Mouse (Mus musculus): Measurements from ENCODE around the gene Kcne1. TPM values are rescaled to one million over a fixed set of nuclear protein-coding genes. Genes with fewer than 3 reads are reported as not detected.

Kcne1 gene
- total RNA-seq, 1 experiment, result not detected

GRCm38 (mm10) chr16:92327911-92328310 lies 31.4 kb downstream of the Kcne1 start:
- H3K9ac ChIP-seq (ENCODE audit: insufficient read depth, low read depth, low read length, poor library complexity, severe bottlenecking), result no peak overlapping the region
- in situ Hi-C loops (cut with MboI; ENCODE audit: low sequenced_read_pairs in 2 of 2, unreplicated experiment in 2 of 2), result no loop called here

GRCm38 (mm10) chr16:92325062-92325406 lies 34.2 kb downstream of the Kcne1 start:
- Histone ChIP-seq H3K9ac (ENCODE audit: insufficient read depth, low read depth, low read length, poor library complexity, severe bottlenecking) (no peak overlapping the region), H3K4me1 (ENCODE audit: control insufficient read depth in 2 of 2, insufficient read depth in 2 of 2, low read length in 2 of 2, poor library complexity in 1 of 2) (no peaks in the 10 kb centered on the region), H3K9me3 (ENCODE audit: control insufficient read depth, insufficient read depth, low read depth, low read length) (no peaks in the 10 kb centered on the region), H3K36me3 (ENCODE audit: control insufficient read depth, insufficient read depth, low read length, poor library complexity, severe bottlenecking) (no peaks in the 10 kb centered on the region), H3K27ac (ENCODE audit: insufficient read depth, low read depth, low read length, poor library complexity, severe bottlenecking) (no peak overlapping the region), H3K4me3 (ENCODE audit: insufficient read depth in 1 of 2, low read depth in 1 of 2, low read length in 2 of 2, poor library complexity in 1 of 2, severe bottlenecking in 1 of 2) (no peak overlapping the region)
- no peak for DNase-seq (ENCODE audit: low read depth, low spot score)
- TF ChIP-seq ZC3H11A (IDR thresholded peaks at IDR 0.05; ENCODE audit: borderline replicate concordance, low read depth, low read length) (no peak), CHD2 (IDR thresholded peaks at IDR 0.05; ENCODE audit: low read depth, low read length) (no peak), MAFK (IDR thresholded peaks at IDR 0.05; ENCODE audit: insufficient read depth, low read depth, low read length) (no peak), ZNF384 (IDR thresholded peaks at IDR 0.05; ENCODE audit: low read depth, low read length) (no peak), HCFC1 (IDR thresholded peaks at IDR 0.05; ENCODE audit: borderline replicate concordance, insufficient read depth, low read length) (no peak)
- in situ Hi-C loops (cut with MboI; ENCODE audit: low sequenced_read_pairs in 2 of 2, unreplicated experiment in 2 of 2), result no loop called here

More at GRCm38 (mm10) chr16:92327911-92328310, 31.4 kb downstream of the Kcne1 start:
- Histone ChIP-seq H3K4me1 (ENCODE audit: control insufficient read depth in 2 of 2, insufficient read depth in 2 of 2, low read length in 2 of 2, poor library complexity in 1 of 2) (peaks cover 3 to 5% of the 10 kb centered on the region in 2 experiments; a peak in 1 of 4 replicates), H3K4me3 (ENCODE audit: insufficient read depth in 1 of 2, low read depth in 1 of 2, low read length in 2 of 2, poor library complexity in 1 of 2, severe bottlenecking in 1 of 2) (no peak overlapping the region), H3K36me3 (ENCODE audit: control insufficient read depth, insufficient read depth, low read length, poor library complexity, severe bottlenecking) (no peaks in the 10 kb centered on the region), H3K27ac (ENCODE audit: insufficient read depth, low read depth, low read length, poor library complexity, severe bottlenecking) (no peak overlapping the region), H3K9me3 (ENCODE audit: control insufficient read depth, insufficient read depth, low read depth, low read length) (no peaks in the 10 kb centered on the region)
- no peak for TF ChIP-seq CHD2 (IDR thresholded peaks at IDR 0.05; ENCODE audit: low read depth, low read length)
- TF ChIP-seq ZC3H11A (IDR thresholded peaks at IDR 0.05; ENCODE audit: borderline replicate concordance, low read depth, low read length), result no peak
- no peak for TF ChIP-seq HCFC1 (IDR thresholded peaks at IDR 0.05; ENCODE audit: borderline replicate concordance, insufficient read depth, low read length)
- TF ChIP-seq ZNF384 (IDR thresholded peaks at IDR 0.05; ENCODE audit: low read depth, low read length), result no peak
- no peak for TF ChIP-seq MAFK (IDR thresholded peaks at IDR 0.05; ENCODE audit: insufficient read depth, low read depth, low read length)
- DNase-seq (ENCODE audit: low read depth, low spot score), result no peak

GRCm38 (mm10) chr16:92324309-92325061 lies 34.8 kb downstream of the Kcne1 start:
- H3K9ac ChIP-seq (ENCODE audit: insufficient read depth, low read depth, low read length, poor library complexity, severe bottlenecking), result no peak overlapping the region
- TF ChIP-seq ZNF384 (IDR thresholded peaks at IDR 0.05; ENCODE audit: low read depth, low read length), result no peak
- TF ChIP-seq CHD2 (IDR thresholded peaks at IDR 0.05; ENCODE audit: low read depth, low read length), result no peak
- no peak for TF ChIP-seq MAFK (IDR thresholded peaks at IDR 0.05; ENCODE audit: insufficient read depth, low read depth, low read length)
- TF ChIP-seq ZC3H11A (IDR thresholded peaks at IDR 0.05; ENCODE audit: borderline replicate concordance, low read depth, low read length), result no peak
- no peak for TF ChIP-seq HCFC1 (IDR thresholded peaks at IDR 0.05; ENCODE audit: borderline replicate concordance, insufficient read depth, low read length)
- no peaks in the 10 kb centered on the region for H3K36me3 ChIP-seq (ENCODE audit: control insufficient read depth, insufficient read depth, low read length, poor library complexity, severe bottlenecking)
- H3K4me3 ChIP-seq (ENCODE audit: insufficient read depth in 1 of 2, low read depth in 1 of 2, low read length in 2 of 2, poor library complexity in 1 of 2, severe bottlenecking in 1 of 2), result no peak overlapping the region
- DNase-seq (ENCODE audit: low read depth, low spot score), result no peak
- in situ Hi-C loops (cut with MboI; ENCODE audit: low sequenced_read_pairs in 2 of 2, unreplicated experiment in 2 of 2), result no loop called here
- H3K27ac ChIP-seq (ENCODE audit: insufficient read depth, low read depth, low read length, poor library complexity, severe bottlenecking), result no peak overlapping the region
- H3K4me1 ChIP-seq (ENCODE audit: control insufficient read depth in 2 of 2, insufficient read depth in 2 of 2, low read length in 2 of 2, poor library complexity in 1 of 2), result no peaks in the 10 kb centered on the region
- no peaks in the 10 kb centered on the region for H3K9me3 ChIP-seq (ENCODE audit: control insufficient read depth, insufficient read depth, low read depth, low read length)

- no peak for DNase-seq (ENCODE audit: low read depth, low spot score)
- no peaks in the 10 kb centered on the region for H3K9me3 ChIP-seq (ENCODE audit: control insufficient read depth, insufficient read depth, low read depth, low read length)
- in situ Hi-C loops (cut with MboI; ENCODE audit: low sequenced_read_pairs in 2 of 2, unreplicated experiment in 2 of 2), result no loop called here
- H3K4me1 ChIP-seq (ENCODE audit: control insufficient read depth in 2 of 2, insufficient read depth in 2 of 2, low read length in 2 of 2, poor library complexity in 1 of 2), result no peaks in the 10 kb centered on the region
- H3K36me3 ChIP-seq (ENCODE audit: control insufficient read depth, insufficient read depth, low read length, poor library complexity, severe bottlenecking), result no peaks in the 10 kb centered on the region
- H3K27ac ChIP-seq (ENCODE audit: insufficient read depth, low read depth, low read length, poor library complexity, severe bottlenecking), result no peak within 1 kb of the TSS
- TF ChIP-seq ZNF384 (IDR thresholded peaks at IDR 0.05; ENCODE audit: low read depth, low read length), result no peak
- TF ChIP-seq ZC3H11A (IDR thresholded peaks at IDR 0.05; ENCODE audit: borderline replicate concordance, low read depth, low read length), result no peak
- no peak for TF ChIP-seq HCFC1 (IDR thresholded peaks at IDR 0.05; ENCODE audit: borderline replicate concordance, insufficient read depth, low read length)
- no peak for TF ChIP-seq CHD2 (IDR thresholded peaks at IDR 0.05; ENCODE audit: low read depth, low read length)
- no peak within 1 kb of the TSS for H3K9ac ChIP-seq (ENCODE audit: insufficient read depth, low read depth, low read length, poor library complexity, severe bottlenecking)
- no peak within 1 kb of the TSS for H3K4me3 ChIP-seq (ENCODE audit: insufficient read depth in 1 of 2, low read depth in 1 of 2, low read length in 2 of 2, poor library complexity in 1 of 2, severe bottlenecking in 1 of 2)
Observed at GRCm38 (mm10) chr16:92321341-92321740, 37.9 kb downstream of the Kcne1 start, which contains the start of gene Fam243. Fam243 (minus strand) TSS chr16:92321441.

Measured in ES-E14 (cell line).